Mouse (Mus musculus) forebrain, embryonic 10.5 days (tissue): ENCODE measurements around the gene Ccdc63. TPM values are rescaled to one million over a fixed set of nuclear protein-coding genes. Genes with fewer than 3 reads are reported as not detected.
A peak's percentile ranks its signal among the peaks of the same experiment; 100 is the strongest.
"Not testable (repeated sequence)": the region's sequence is repeated elsewhere in the genome, so short reads cannot be mapped to it uniquely, and the experiment has no call there.

Experiments
- DNase-seq: peaks from one replicate; pipeline ENCODE4 v3.0.0-alpha.2; 2017; ENCODE audit warnings: low spot score; ENCODE audit errors: extremely low spot score
- H3K27ac ChIP-seq: fragments of 300-500 bp; sonication (generic); 2 replicates; pipeline ENCODE4 v1.5.1; 2016; ENCODE audit warnings: mild to moderate bottlenecking
- H3K27me3 ChIP-seq: fragments of 300-500 bp; sonication (generic); 2 replicates; pipeline ENCODE4 v1.6.1; 2016; ENCODE audit warnings: mild to moderate bottlenecking; ENCODE audit not compliant: poor library complexity, severe bottlenecking
- H3K36me3 ChIP-seq: fragments of 300-500 bp; sonication (generic); replicated peaks from 2 replicates; pipeline ENCODE4 v1.6.1; 2016; ENCODE audit warnings: mild to moderate bottlenecking, moderate library complexity
- H3K4me1 ChIP-seq: fragments of 300-500 bp; sonication (generic); 2 replicates; pipeline ENCODE4 v1.6.1; 2016
- H3K4me3 ChIP-seq: fragments of 300-500 bp; sonication (generic); 2 replicates; pipeline ENCODE4 v1.5.1; 2016; ENCODE audit warnings: mild to moderate bottlenecking, moderate library complexity
- H3K9me3 ChIP-seq: fragments of 300-500 bp; sonication (generic); 2 replicates; pipeline ENCODE4 v1.6.1; 2016; ENCODE audit warnings: mild to moderate bottlenecking, moderate library complexity
- WGBS: fragments of 180-500 bp; shearing (Covaris S2); methylation state at CpG from one replicate; pipeline ENCODE4 v1.1.7; 2016; 5-methylcytosine and 5-hydroxymethylcytosine counted together
- polyA plus RNA-seq: library from polyadenylated mRNA; unstranded; fragments of >200 nt; fragmentation: Nextera tagmentation; extraction: Ambion mirVana; gene quantifications from 2 replicates; pipeline ENCODE4 v1.2.1, GENCODE M21; 2016

The Ccdc63 gene
- polyA plus RNA-seq, result not detected in 2 replicates

GRCm38 (mm10) chr5:122140723-122141122 lies at the start of gene Ccdc63:
Gene Ccdc63 (minus strand): TSS chr5:122140823.
- H3K27me3 ChIP-seq, result no peaks in the 10 kb centered on the region
- DNase-seq, result no peak
- H3K9me3 ChIP-seq, result no peaks in the 10 kb centered on the region
- H3K27ac ChIP-seq, result no peak within 1 kb of the TSS
- no peaks in the 10 kb centered on the region for H3K36me3 ChIP-seq
- H3K4me1 ChIP-seq, result peaks cover 3% of the 10 kb centered on the region; the same call in 1 of the 2 replicates
- no peak within 1 kb of the TSS for H3K4me3 ChIP-seq
- WGBS, result 89% methylated on average over 3 of the region's 3 CpGs

- Histone ChIP-seq H3K4me1 (no peaks in the 10 kb centered on the region), H3K27me3 (no peaks in the 10 kb centered on the region), H3K9me3 (peaks cover 12% of the 10 kb centered on the region; the same call in 1 of the 2 replicates), H3K36me3 (no peaks in the 10 kb centered on the region; the same call in 1 of the 2 replicates), H3K4me3 (no peak overlapping the region), H3K27ac (no peak overlapping the region)
- WGBS, result 73% methylated on average over 3 of the region's 3 CpGs
- no peak for DNase-seq
These were observed 48.5 kb upstream of the Ccdc63 start for GRCm38 (mm10) chr5:122189115-122189514.

GRCm38 (mm10) chr5:122184858-122185257 lies 44.2 kb upstream of the Ccdc63 start:
- WGBS, result 91% methylated on average over 6 of the region's 6 CpGs
- H3K4me3 ChIP-seq, H3K4me1 ChIP-seq, H3K27ac ChIP-seq, H3K36me3 ChIP-seq, DNase-seq, H3K27me3 ChIP-seq: not testable (repeated sequence)
- peaks cover 12% of the 10 kb centered on the region; the same call in 1 of the 2 replicates for H3K9me3 ChIP-seq

- DNase-seq, result no peak
- peaks cover 6% of the 10 kb centered on the region; the same call in 1 of the 2 replicates for H3K36me3 ChIP-seq
- WGBS, result 94% methylated on average over 7 of the region's 7 CpGs
- no peak overlapping the region for H3K4me3 ChIP-seq
- no peaks in the 10 kb centered on the region for H3K27me3 ChIP-seq
- peaks cover 7% of the 10 kb centered on the region for H3K4me1 ChIP-seq
- H3K9me3 ChIP-seq, result peaks cover 12% of the 10 kb centered on the region; the same call in 1 of the 2 replicates
- H3K27ac ChIP-seq, result no peak overlapping the region
These were observed 43.7 kb upstream of the Ccdc63 start for GRCm38 (mm10) chr5:122184283-122184806.

- WGBS, result 63% methylated on average over 6 of the region's 6 CpGs
- H3K36me3 ChIP-seq, result peaks cover 38% of the 10 kb centered on the region
- no peak overlapping the region for H3K4me3 ChIP-seq
- peaks cover 3% of the 10 kb centered on the region; the same call in 1 of the 2 replicates for H3K9me3 ChIP-seq
- no peak overlapping the region for H3K27ac ChIP-seq
- H3K27me3 ChIP-seq, result no peaks in the 10 kb centered on the region
- H3K4me1 ChIP-seq, result peaks cover 9% of the 10 kb centered on the region
- DNase-seq, result no peak
These were observed 39.0 kb upstream of the Ccdc63 start for GRCm38 (mm10) chr5:122179665-122180064.

- Histone ChIP-seq H3K27me3 (no peaks in the 10 kb centered on the region), H3K36me3 (peaks cover 61% of the 10 kb centered on the region), H3K27ac (no peak overlapping the region), H3K4me1 (peaks cover 9% of the 10 kb centered on the region), H3K9me3 (no peaks in the 10 kb centered on the region), H3K4me3 (no peak overlapping the region)
- peak; percentile 39 for DNase-seq
- 52% methylated on average over 1 of the region's 1 CpGs for WGBS
These were observed 35.8 kb upstream of the Ccdc63 start for GRCm38 (mm10) chr5:122176398-122176797.

- WGBS, result 90% methylated on average over 7 of the region's 7 CpGs
- H3K27ac ChIP-seq, result no peak overlapping the region
- H3K4me3 ChIP-seq, result no peak overlapping the region
- no peak for DNase-seq
- no peaks in the 10 kb centered on the region for H3K9me3 ChIP-seq
- no peaks in the 10 kb centered on the region for H3K27me3 ChIP-seq
- H3K4me1 ChIP-seq, result peaks cover 9% of the 10 kb centered on the region
- peaks cover 63% of the 10 kb centered on the region for H3K36me3 ChIP-seq
These were observed 35.3 kb upstream of the Ccdc63 start for GRCm38 (mm10) chr5:122175961-122176360.

- WGBS, result 94% methylated on average over 2 of the region's 2 CpGs
- Histone ChIP-seq H3K4me1 (peaks cover 9% of the 10 kb centered on the region), H3K4me3 (no peak overlapping the region), H3K27ac (no peak overlapping the region), H3K9me3 (no peaks in the 10 kb centered on the region), H3K36me3 (peaks cover 67% of the 10 kb centered on the region), H3K27me3 (no peaks in the 10 kb centered on the region)
- no peak for DNase-seq
These were observed 34.8 kb upstream of the Ccdc63 start for GRCm38 (mm10) chr5:122175402-122175801.

GRCm38 (mm10) chr5:122171058-122171457 lies 30.4 kb upstream of the Ccdc63 start:
- Histone ChIP-seq H3K4me1 (peaks cover 12% of the 10 kb centered on the region), H3K27me3 (no peaks in the 10 kb centered on the region), H3K9me3 (no peaks in the 10 kb centered on the region), H3K27ac (no peak overlapping the region), H3K36me3 (peaks cover 90% of the 10 kb centered on the region), H3K4me3 (no peak overlapping the region)
- 93% methylated on average over 8 of the region's 8 CpGs for WGBS
- DNase-seq, result no peak

GRCm38 (mm10) chr5:122168344-122169069 lies 27.9 kb upstream of the Ccdc63 start:
- Histone ChIP-seq H3K27me3 (no peaks in the 10 kb centered on the region), H3K36me3 (peaks cover 100% of the 10 kb centered on the region)
- 95% methylated on average over 14 of the region's 14 CpGs for WGBS

GRCm38 (mm10) chr5:122166636-122167161 lies 26.1 kb upstream of the Ccdc63 start:
- Histone ChIP-seq H3K4me1 (peaks cover 55% of the 10 kb centered on the region), H3K9me3 (no peaks in the 10 kb centered on the region), H3K27me3 (no peaks in the 10 kb centered on the region), H3K27ac (peak overlapping the region; percentile 17; the same call in 1 of the 2 replicates), H3K4me3 (peak overlapping the region; percentile 9; the same call in 1 of the 2 replicates), H3K36me3 (peaks cover 100% of the 10 kb centered on the region)
- DNase-seq, result no peak
- 73% methylated on average over 8 of the region's 8 CpGs for WGBS

More at GRCm38 (mm10) chr5:122168344-122169069, 27.9 kb upstream of the Ccdc63 start:
- Histone ChIP-seq H3K4me1 (peaks cover 37% of the 10 kb centered on the region), H3K4me3 (no peak overlapping the region), H3K9me3 (no peaks in the 10 kb centered on the region), H3K27ac (no peak overlapping the region)
- DNase-seq, result no peak

GRCm38 (mm10) chr5:122165233-122165915 lies 24.8 kb upstream of the Ccdc63 start:
- Histone ChIP-seq H3K9me3 (no peaks in the 10 kb centered on the region), H3K36me3 (peaks cover 100% of the 10 kb centered on the region), H3K27ac (no peak overlapping the region), H3K4me1 (peaks cover 68% of the 10 kb centered on the region), H3K27me3 (no peaks in the 10 kb centered on the region), H3K4me3 (no peak overlapping the region)
- WGBS, result 75% methylated on average over 6 of the region's 6 CpGs
- DNase-seq, result no peak
